Mouse (Mus musculus) lung, embryonic 14.5 days (tissue): ENCODE data around the gene Numb. TPM values are rescaled to one million over a fixed set of nuclear protein-coding genes. Genes with fewer than 3 reads are reported as not detected.

Source experiments
- ATAC-seq: fragments of 200-750 bp; cut with Nextera tagmentation; 2 replicates; pipeline ENCODE4 v1.8.0; 2017; ENCODE audit warnings: mild to moderate bottlenecking, moderate TSS enrichment, moderate library complexity; ENCODE audit not compliant: insufficient read depth
- DNase-seq: peaks from one replicate; pipeline ENCODE4 v3.0.0-alpha.2; 2015
- H3K27ac ChIP-seq: fragments of 300-500 bp; sonication (generic); 2 replicates; pipeline ENCODE4 v1.5.1; 2014; ENCODE audit warnings: low read depth, mild to moderate bottlenecking, moderate library complexity
- H3K27me3 ChIP-seq: fragments of 300-500 bp; sonication (generic); 2 replicates; pipeline ENCODE4 v1.6.1; 2014; ENCODE audit warnings: low read length, control low read depth; ENCODE audit not compliant: insufficient read depth
- H3K36me3 ChIP-seq: fragments of 300-500 bp; sonication (generic); 2 replicates; pipeline ENCODE4 v1.6.1; 2014; ENCODE audit warnings: control low read depth; ENCODE audit not compliant: insufficient read depth
- H3K4me1 ChIP-seq: fragments of 300-500 bp; sonication (generic); 2 replicates; pipeline ENCODE4 v1.6.1; 2014; ENCODE audit warnings: antibody characterized with exemption, control low read depth; ENCODE audit not compliant: insufficient read depth
- H3K4me2 ChIP-seq: fragments of 300-500 bp; sonication (generic); 2 replicates; pipeline ENCODE4 v1.6.1; 2014; ENCODE audit warnings: mild to moderate bottlenecking
- H3K4me3 ChIP-seq: fragments of 300-500 bp; sonication (generic); 2 replicates; pipeline ENCODE4 v1.5.1; 2014; ENCODE audit warnings: low read depth, low read length
- H3K9ac ChIP-seq: fragments of 300-500 bp; sonication (generic); 2 replicates; pipeline ENCODE4 v1.6.1; 2014
- H3K9me3 ChIP-seq: fragments of 300-500 bp; sonication (generic); 2 replicates; pipeline ENCODE4 v1.6.1; 2016; ENCODE audit warnings: low read depth, low read length, control low read depth
- CTCF ChIP-seq: IDR thresholded peaks from 2 replicates; pipeline ENCODE4 v1.5.1; 2016; ENCODE audit warnings: antibody characterized with exemption, low read depth
- WGBS: fragments of 180-500 bp; shearing (Covaris S2); extraction: QIAGEN DNeasy Blood & Tissue Kit; methylation state at CpG from one replicate; pipeline ENCODE4 v1.1.7; 2014; 5-methylcytosine and 5-hydroxymethylcytosine counted together
- polyA plus RNA-seq: library from polyadenylated mRNA; unstranded; fragments of >200 nt; fragmentation: Nextera tagmentation; extraction: Ambion mirVana; gene quantifications from 2 replicates; pipeline ENCODE4 v1.2.1, GENCODE M21; 2014

The Numb gene
- polyA plus RNA-seq, 1 experiment from 2014 or later: 38.3 TPM

DNA sequence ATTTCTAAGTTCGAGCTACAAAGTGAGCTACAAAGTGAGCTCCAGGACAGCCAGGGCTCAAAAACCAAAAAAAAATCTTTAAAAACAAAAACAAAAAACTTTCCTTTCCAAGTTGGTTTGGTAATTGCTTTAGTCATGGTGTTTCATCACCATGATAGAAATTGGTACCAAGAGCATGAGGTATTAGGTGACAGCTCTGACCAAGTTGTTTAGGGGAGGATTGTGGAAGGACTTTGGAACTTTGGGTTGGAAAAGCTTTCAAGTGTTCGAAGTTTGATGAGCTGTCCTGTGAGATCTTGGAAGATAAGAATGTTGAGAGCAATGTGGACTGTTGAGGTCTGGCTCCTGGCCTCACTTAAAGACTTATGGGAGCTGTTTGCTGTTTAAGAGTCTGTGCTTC is 161.5 kb downstream of the Numb start:
- no peak overlapping the region for H3K9ac ChIP-seq
- H3K27ac ChIP-seq: no peak overlapping the region
- H3K9me3 ChIP-seq: no peaks in the 10 kb centered on the region
- H3K4me3 ChIP-seq: no peak overlapping the region
- H3K4me1 ChIP-seq: peaks cover 15% of the 10 kb centered on the region; the same call in 1 of the 2 replicates
- no peak for DNase-seq
- no peak for ATAC-seq
- H3K36me3 ChIP-seq: no peaks in the 10 kb centered on the region
- WGBS: 64% methylated on average over 2 of the region's 2 CpGs
- no peak overlapping the region for H3K4me2 ChIP-seq
- no peak for TF ChIP-seq CTCF
- H3K27me3 ChIP-seq: no peaks in the 10 kb centered on the region

DNA sequence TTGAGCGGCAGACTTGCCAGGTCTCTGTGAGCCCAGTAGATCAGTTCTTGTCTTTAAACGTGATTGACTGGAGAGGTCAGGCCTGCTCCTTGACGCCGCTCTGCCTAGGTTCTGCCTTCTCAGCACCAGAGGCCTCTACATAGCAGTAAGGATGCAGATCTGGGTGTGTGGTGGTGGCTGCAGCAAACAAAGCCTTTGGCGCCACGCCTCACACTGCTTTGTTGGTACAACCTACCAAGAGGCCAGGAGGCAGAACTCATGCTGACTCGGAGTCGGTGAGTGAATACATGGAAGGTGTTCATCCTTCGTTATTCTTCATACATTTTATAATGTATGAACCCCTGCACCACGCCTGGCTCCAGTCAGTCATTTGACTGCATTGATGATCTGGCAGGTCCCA is 163.0 kb downstream of the Numb start:
- H3K4me1 ChIP-seq: peaks cover 11% of the 10 kb centered on the region; the same call in 1 of the 2 replicates
- no peaks in the 10 kb centered on the region for H3K36me3 ChIP-seq
- H3K27me3 ChIP-seq: no peaks in the 10 kb centered on the region
- H3K4me3 ChIP-seq: no peak overlapping the region
- DNase-seq (no peak), ATAC-seq (no peak)
- no peak overlapping the region for H3K9ac ChIP-seq
- WGBS: 68% methylated on average over 10 of the region's 10 CpGs
- no peak overlapping the region for H3K4me2 ChIP-seq
- no peak for TF ChIP-seq CTCF
- H3K27ac ChIP-seq: no peak overlapping the region
- H3K9me3 ChIP-seq: no peaks in the 10 kb centered on the region

DNA sequence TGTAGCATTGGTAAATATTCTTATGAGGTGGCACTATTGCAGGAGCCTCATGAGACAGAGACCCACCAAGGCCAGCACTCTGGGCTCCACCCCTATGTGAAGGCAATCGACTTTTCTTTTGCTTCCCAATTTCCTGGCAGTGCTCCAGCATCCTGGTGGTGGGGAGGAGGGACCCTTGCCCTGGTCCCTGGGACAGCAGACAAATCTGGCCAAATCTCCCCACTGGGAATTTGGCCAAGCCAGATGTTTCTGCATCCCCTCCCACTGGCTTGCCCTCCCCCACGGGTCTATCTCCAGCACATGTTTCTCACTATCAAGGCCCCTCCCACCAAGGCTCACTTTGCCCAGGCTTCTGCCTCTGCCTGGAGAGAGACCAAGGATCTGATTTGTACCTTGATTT is 169.2 kb downstream of the Numb start:
- no peak for TF ChIP-seq CTCF
- no peak overlapping the region for H3K9ac ChIP-seq
- no peak overlapping the region for H3K4me3 ChIP-seq
- no peak overlapping the region for H3K4me2 ChIP-seq
- H3K27me3 ChIP-seq: no peaks in the 10 kb centered on the region
- ATAC-seq (peak; percentile 92), DNase-seq (peak; percentile 97)
- no peaks in the 10 kb centered on the region for H3K36me3 ChIP-seq
- H3K27ac ChIP-seq: no peak overlapping the region
- peaks cover 5% of the 10 kb centered on the region for H3K4me1 ChIP-seq
- H3K9me3 ChIP-seq: no peaks in the 10 kb centered on the region
- 21% methylated on average over 2 of the region's 2 CpGs for WGBS

DNA sequence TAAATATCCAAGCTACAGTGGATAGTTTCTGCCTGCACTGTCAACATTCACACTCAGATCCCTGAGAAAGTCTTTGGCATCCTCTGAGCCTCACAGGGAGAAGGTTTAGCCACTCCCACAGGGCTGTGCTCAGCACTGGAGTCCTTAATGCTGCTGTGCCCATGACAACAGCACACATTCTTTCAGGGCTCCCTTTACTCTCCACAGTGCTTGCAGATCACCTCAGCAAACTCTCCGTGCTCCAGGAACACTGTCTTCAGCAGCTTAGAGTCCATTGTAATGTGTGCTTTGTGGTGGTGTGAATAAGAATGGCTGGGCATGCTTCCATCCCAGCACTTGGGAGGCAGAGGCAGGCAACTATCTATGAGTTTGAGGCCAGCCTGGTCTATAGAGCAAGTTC is 172.5 kb downstream of the Numb start:
- H3K9me3 ChIP-seq: no peaks in the 10 kb centered on the region
- no peak overlapping the region for H3K27ac ChIP-seq
- H3K4me1 ChIP-seq: peaks cover 5% of the 10 kb centered on the region
- ATAC-seq (no peak), DNase-seq (no peak)
- no peaks in the 10 kb centered on the region for H3K27me3 ChIP-seq
- no peak overlapping the region for H3K4me2 ChIP-seq
- TF ChIP-seq CTCF: no peak
- WGBS: 53% methylated on average over 1 of the region's 1 CpGs
- H3K36me3 ChIP-seq: no peaks in the 10 kb centered on the region
- H3K4me3 ChIP-seq: no peak overlapping the region
- no peak overlapping the region for H3K9ac ChIP-seq

Other genes with a start within 250 kb of the Numb start
- gene Psen1, start 233.8 kb downstream of the Numb start, polyA plus RNA-seq: 61.3 and 62.2 TPM in 2 replicates
- gene Papln, start 158.3 kb downstream of the Numb start, polyA plus RNA-seq: 0.67 and 0.73 TPM in 2 replicates
- 18.6 and 20.1 TPM in 2 replicates for gene Riox1, start 28.7 kb upstream of the Numb start, polyA plus RNA-seq
- not detected in 2 replicates for gene Heatr4, start 62.9 kb upstream of the Numb start, polyA plus RNA-seq
- gene Acot2, start 65.9 kb upstream of the Numb start, polyA plus RNA-seq: 30.3 and 31.3 TPM in 2 replicates
- gene Acot1, start 87.6 kb upstream of the Numb start, polyA plus RNA-seq: 92.9 and 98.2 TPM in 2 replicates
- 0.11 and 0.42 TPM in 2 replicates for gene Acot4, start 116.4 kb upstream of the Numb start, polyA plus RNA-seq
- not detected in 2 replicates for gene Gm49366, start 117.0 kb upstream of the Numb start, polyA plus RNA-seq
- 0.14 and 0.18 TPM in 2 replicates for gene Acot3, start 130.2 kb upstream of the Numb start, polyA plus RNA-seq
- gene Acot5, start 147.4 kb upstream of the Numb start, polyA plus RNA-seq: not detected in 2 replicates
- gene Acot6, start 178.7 kb upstream of the Numb start, polyA plus RNA-seq: 1.8 and 2.3 TPM in 2 replicates
- gene Dnal1, start 192.4 kb upstream of the Numb start, polyA plus RNA-seq: 4.1 and 5.2 TPM in 2 replicates
- gene Pnma1, start 226.6 kb upstream of the Numb start, polyA plus RNA-seq: 0.68 and 0.79 TPM in 2 replicates